Mouse (Mus musculus) liver, embryonic 11.5 days (tissue): ENCODE results near the gene Poldip2. TPM values are rescaled to one million over a fixed set of nuclear protein-coding genes. Genes with fewer than 3 reads are reported as not detected.

Experiments
- ATAC-seq: fragments of 200-750 bp; cut with Nextera tagmentation; replicated peaks from 2 replicates; pipeline ENCODE4 v1.8.0; 2017; ENCODE audit warnings: moderate number of reproducible peaks, mild to moderate bottlenecking, moderate TSS enrichment, moderate library complexity; ENCODE audit not compliant: low FRiP score
- DNase-seq: peaks from one replicate; pipeline ENCODE4 v3.0.0-alpha.2; 2017; ENCODE audit warnings: low spot score
- H3K27ac ChIP-seq: fragments of 300-500 bp; sonication (generic); 2 replicates; pipeline ENCODE4 v1.5.1; 2014; ENCODE audit warnings: mild to moderate bottlenecking, low read depth, low read length, control low read depth
- H3K27me3 ChIP-seq: fragments of 300-500 bp; sonication (generic); replicated peaks from 2 replicates; pipeline ENCODE4 v1.6.1; 2014; ENCODE audit warnings: low read length, mixed read lengths; ENCODE audit not compliant: control insufficient read depth, insufficient read depth
- H3K36me3 ChIP-seq: fragments of 300-500 bp; sonication (generic); 2 replicates; pipeline ENCODE4 v1.6.1; 2014; ENCODE audit warnings: mild to moderate bottlenecking, low read length, moderate library complexity, mixed read lengths; ENCODE audit not compliant: control insufficient read depth, insufficient read depth
- H3K4me1 ChIP-seq: fragments of 300-500 bp; sonication (generic); replicated peaks from 2 replicates; pipeline ENCODE4 v1.6.1; 2014; ENCODE audit warnings: low read length, mixed read lengths; ENCODE audit not compliant: control insufficient read depth, insufficient read depth
- H3K4me2 ChIP-seq: fragments of 300-500 bp; sonication (generic); 2 replicates; pipeline ENCODE4 v1.6.1; 2014; ENCODE audit warnings: mild to moderate bottlenecking, control low read depth, moderate library complexity
- H3K4me3 ChIP-seq: fragments of 300-500 bp; sonication (generic); 2 replicates; pipeline ENCODE4 v1.5.1; 2014; ENCODE audit warnings: low read depth, low read length, control low read depth
- H3K9ac ChIP-seq: fragments of 300-500 bp; sonication (generic); 2 replicates; pipeline ENCODE4 v1.6.1; 2014; ENCODE audit warnings: low read depth, low read length, control low read depth
- H3K9me3 ChIP-seq: fragments of 300-500 bp; sonication (generic); 2 replicates; pipeline ENCODE4 v1.6.1; 2016; ENCODE audit warnings: low read length, inconsistent platforms, mixed read lengths; ENCODE audit not compliant: control insufficient read depth
- WGBS: fragments of 180-500 bp; shearing (Covaris S2); extraction: QIAGEN DNeasy Blood & Tissue Kit; methylation state at CpG from one replicate; pipeline ENCODE4 v1.1.7; 2014; 5-methylcytosine and 5-hydroxymethylcytosine counted together
- polyA plus RNA-seq: library from polyadenylated mRNA; unstranded; fragments of >200 nt; fragmentation: Nextera tagmentation; extraction: Ambion mirVana; gene quantifications from 2 replicates; pipeline ENCODE4 v1.2.1, GENCODE M21; 2014

The Poldip2 gene
- polyA plus RNA-seq, 1 experiment from 2014 or later, result 151 TPM

DNA sequence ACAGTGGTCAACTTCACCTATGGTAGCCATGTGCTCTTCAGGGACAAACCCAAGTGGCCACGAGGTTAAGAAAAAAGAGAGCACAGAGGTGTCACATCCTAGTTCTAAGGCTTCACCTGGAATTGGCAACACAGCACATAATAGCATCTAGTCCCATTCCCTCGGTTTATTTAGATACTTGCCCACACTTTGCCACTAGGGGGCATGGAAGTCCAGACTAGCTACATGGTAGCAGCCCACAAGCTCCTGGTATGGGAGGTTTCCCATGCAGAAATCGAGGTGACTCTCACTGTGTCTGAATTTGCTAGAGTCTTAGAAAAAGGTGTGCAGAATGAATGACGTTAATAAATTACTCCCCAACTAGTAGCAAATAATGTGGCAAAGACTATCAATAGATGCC is 48.5 kb downstream of the Poldip2 start:
- WGBS, result 16% methylated on average over 4 of the region's 4 CpGs
- peak; percentile 47 for DNase-seq
- ATAC-seq, result no peak

GRCm38 (mm10) chr11:78566775-78567174 is 54.8 kb downstream of the Poldip2 start:
- Histone ChIP-seq H3K4me1 (peaks cover 7% of the 10 kb centered on the region), H3K4me3 (no peak overlapping the region), H3K27ac (peak overlapping the region; percentile 25), H3K4me2 (no peak overlapping the region; the same call in 1 of the 2 replicates), H3K9ac (no peak overlapping the region), H3K9me3 (no peaks in the 10 kb centered on the region), H3K27me3 (no peaks in the 10 kb centered on the region), H3K36me3 (peaks cover 7% of the 10 kb centered on the region; the same call in 1 of the 2 replicates)
- DNase-seq (no peak), ATAC-seq (no peak)
- 34% methylated on average over 6 of the region's 6 CpGs for WGBS

More for the DNA sequence above, 48.5 kb downstream of the Poldip2 start:
- H3K36me3 ChIP-seq, result no peaks in the 10 kb centered on the region
- no peaks in the 10 kb centered on the region for H3K9me3 ChIP-seq
- no peak overlapping the region for H3K27ac ChIP-seq
- no peaks in the 10 kb centered on the region for H3K27me3 ChIP-seq
- H3K4me3 ChIP-seq, result no peak overlapping the region
- no peak overlapping the region for H3K9ac ChIP-seq
- H3K4me1 ChIP-seq, result peaks cover 5% of the 10 kb centered on the region
- H3K4me2 ChIP-seq, result no peak overlapping the region

- ATAC-seq (no peak), DNase-seq (no peak)
- Histone ChIP-seq H3K9me3 (no peaks in the 10 kb centered on the region), H3K4me2 (no peak overlapping the region), H3K4me1 (peaks cover 7% of the 10 kb centered on the region), H3K9ac (no peak overlapping the region), H3K27me3 (no peaks in the 10 kb centered on the region), H3K36me3 (peaks cover 11% of the 10 kb centered on the region; the same call in 1 of the 2 replicates), H3K27ac (no peak overlapping the region), H3K4me3 (no peak overlapping the region)
- 89% methylated on average over 6 of the region's 6 CpGs for WGBS
Observed at GRCm38 (mm10) chr11:78567614-78568013, 55.6 kb downstream of the Poldip2 start.

DNA sequence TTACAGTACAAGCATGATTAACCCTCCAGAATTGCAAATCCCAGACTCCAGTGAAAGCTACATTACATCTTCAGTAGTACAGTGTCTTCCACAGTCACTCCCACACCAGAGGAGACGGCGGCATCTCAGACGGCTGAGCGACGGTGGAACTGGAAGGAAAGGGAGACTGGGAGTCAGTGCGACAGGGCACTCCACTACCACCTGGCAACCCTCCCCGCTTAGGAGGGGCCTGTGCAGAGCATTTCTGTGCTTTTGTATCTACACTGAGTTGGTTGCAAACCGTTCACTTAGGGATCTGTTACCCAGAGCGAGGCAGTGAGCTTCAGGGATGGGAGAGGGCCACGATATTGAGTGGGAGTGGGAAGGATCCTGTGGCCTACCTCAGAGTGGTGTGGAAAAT is 56.8 kb downstream of the Poldip2 start:
- DNase-seq (no peak), ATAC-seq (no peak)
- H3K4me3 ChIP-seq, result no peak overlapping the region
- no peaks in the 10 kb centered on the region for H3K27me3 ChIP-seq
- H3K9me3 ChIP-seq, result no peaks in the 10 kb centered on the region
- H3K36me3 ChIP-seq, result peaks cover 15% of the 10 kb centered on the region; the same call in 1 of the 2 replicates
- no peak overlapping the region for H3K9ac ChIP-seq
- WGBS, result 91% methylated on average over 10 of the region's 10 CpGs
- no peak overlapping the region for H3K27ac ChIP-seq
- H3K4me1 ChIP-seq, result peaks cover 7% of the 10 kb centered on the region
- H3K4me2 ChIP-seq, result no peak overlapping the region

GRCm38 (mm10) chr11:78569806-78570205 is 57.8 kb downstream of the Poldip2 start:
- DNase-seq (no peak), ATAC-seq (no peak)
- Histone ChIP-seq H3K9ac (no peak overlapping the region), H3K27me3 (no peaks in the 10 kb centered on the region), H3K27ac (peak overlapping the region; percentile 58), H3K9me3 (no peaks in the 10 kb centered on the region), H3K4me3 (no peak overlapping the region), H3K4me1 (peaks cover 10% of the 10 kb centered on the region), H3K36me3 (peaks cover 17% of the 10 kb centered on the region; the same call in 1 of the 2 replicates), H3K4me2 (no peak overlapping the region)
- 49% methylated on average over 3 of the region's 3 CpGs for WGBS

DNA sequence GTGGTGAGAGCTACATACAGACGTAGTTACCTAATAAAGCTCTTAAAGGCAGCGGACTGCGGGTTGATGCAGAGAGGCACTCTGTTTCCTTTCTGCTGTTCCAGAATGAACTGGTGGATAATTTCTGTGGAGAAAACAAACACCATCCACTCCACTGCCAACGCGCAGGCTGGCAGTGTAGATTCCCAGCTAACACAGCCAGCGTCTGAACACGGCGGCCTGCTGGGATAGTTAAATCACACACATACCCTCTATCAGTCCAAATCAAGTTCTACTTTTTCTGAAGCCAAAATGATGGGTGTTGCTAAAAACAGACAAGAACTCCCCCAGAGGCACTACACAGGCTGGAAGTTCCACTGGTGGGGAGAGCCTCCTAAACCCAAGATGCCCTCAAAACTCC is 59.4 kb downstream of the Poldip2 start:
- no peak overlapping the region for H3K4me2 ChIP-seq
- H3K9me3 ChIP-seq, result no peaks in the 10 kb centered on the region
- peaks cover 17% of the 10 kb centered on the region; the same call in 1 of the 2 replicates for H3K36me3 ChIP-seq
- WGBS, result 94% methylated on average over 8 of the region's 8 CpGs
- no peak overlapping the region for H3K4me3 ChIP-seq
- no peak for DNase-seq
- peaks cover 9% of the 10 kb centered on the region for H3K4me1 ChIP-seq
- H3K27ac ChIP-seq, result no peak overlapping the region
- no peaks in the 10 kb centered on the region for H3K27me3 ChIP-seq
- no peak for ATAC-seq
- H3K9ac ChIP-seq, result no peak overlapping the region

DNA sequence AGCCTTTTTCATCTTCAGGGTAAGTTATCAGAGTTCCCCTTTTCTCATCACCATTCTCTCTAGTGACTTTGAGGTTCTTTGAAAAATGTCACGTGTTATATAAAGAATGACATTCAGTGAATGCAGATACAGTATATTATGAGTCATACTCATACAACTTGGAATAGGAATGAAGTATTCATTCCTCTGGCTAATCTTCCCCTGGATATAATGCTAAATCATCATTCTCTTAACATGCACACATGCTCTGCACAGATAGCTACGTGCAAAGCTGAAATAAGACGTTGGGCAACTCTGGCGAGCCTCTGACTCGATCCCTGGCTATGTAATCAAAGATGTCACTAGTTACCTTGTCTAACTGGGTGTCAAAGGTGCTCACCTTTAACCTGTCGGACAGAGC is 59.9 kb downstream of the Poldip2 start:
- H3K4me3 ChIP-seq, result no peak overlapping the region
- DNase-seq (no peak), ATAC-seq (no peak)
- H3K27ac ChIP-seq, result no peak overlapping the region
- H3K4me1 ChIP-seq, result peaks cover 5% of the 10 kb centered on the region
- no peaks in the 10 kb centered on the region for H3K27me3 ChIP-seq
- no peaks in the 10 kb centered on the region for H3K9me3 ChIP-seq
- 75% methylated on average over 6 of the region's 6 CpGs for WGBS
- H3K36me3 ChIP-seq, result peaks cover 17% of the 10 kb centered on the region; the same call in 1 of the 2 replicates
- no peak overlapping the region for H3K4me2 ChIP-seq
- no peak overlapping the region for H3K9ac ChIP-seq

Other genes with a start within 250 kb of the Poldip2 start
- gene BC030499, start 221.4 kb upstream of the Poldip2 start, polyA plus RNA-seq, result 0.18 and 0.36 TPM in 2 replicates
- gene Spag5, start 210.7 kb upstream of the Poldip2 start, polyA plus RNA-seq, result 48.3 and 50.3 TPM in 2 replicates
- 8.8 and 9.9 TPM in 2 replicates for gene Aldoc, start 189.2 kb upstream of the Poldip2 start, polyA plus RNA-seq
- 63.6 and 68.2 TPM in 2 replicates for gene Pigs, start 183.8 kb upstream of the Poldip2 start, polyA plus RNA-seq
- 68.9 and 72.7 TPM in 2 replicates for gene Unc119, start 168.7 kb upstream of the Poldip2 start, polyA plus RNA-seq
- gene Foxn1, start 125.6 kb upstream of the Poldip2 start, polyA plus RNA-seq, result not detected in 2 replicates
- gene Slc13a2, start 90.0 kb upstream of the Poldip2 start, polyA plus RNA-seq, result not detected in 2 replicates
- gene Slc46a1, start 46.5 kb upstream of the Poldip2 start, polyA plus RNA-seq, result 9.8 and 12.1 TPM in 2 replicates
- 0.44 and 0.71 TPM in 2 replicates for gene Sarm1, start 14.4 kb upstream of the Poldip2 start, polyA plus RNA-seq
- 220 and 245 TPM in 2 replicates for gene Vtn, start 13.1 kb upstream of the Poldip2 start, polyA plus RNA-seq
- gene Sebox, start 8.7 kb upstream of the Poldip2 start, polyA plus RNA-seq, result 0.21 and 0.32 TPM in 2 replicates
- 59.9 and 61.9 TPM in 2 replicates for gene Tmem199, start within 50 bp of the Poldip2 start, polyA plus RNA-seq
- gene Tnfaip1, start 24.1 kb downstream of the Poldip2 start, polyA plus RNA-seq, result 42.1 and 42.2 TPM in 2 replicates
- gene Ift20, start 24.2 kb downstream of the Poldip2 start, polyA plus RNA-seq, result 112 and 114 TPM in 2 replicates
- 173 and 183 TPM in 2 replicates for gene Tmem97, start 38.6 kb downstream of the Poldip2 start, polyA plus RNA-seq
- 13.9 and 17.2 TPM in 2 replicates for gene Nlk, start 185.2 kb downstream of the Poldip2 start, polyA plus RNA-seq
- gene Ccnq, start 239.5 kb downstream of the Poldip2 start, polyA plus RNA-seq, result 47.9 and 52.3 TPM in 2 replicates